Mouse (Mus musculus): ENCODE measurements around the gene Nmur1.

Nmur1 gene

DNA sequence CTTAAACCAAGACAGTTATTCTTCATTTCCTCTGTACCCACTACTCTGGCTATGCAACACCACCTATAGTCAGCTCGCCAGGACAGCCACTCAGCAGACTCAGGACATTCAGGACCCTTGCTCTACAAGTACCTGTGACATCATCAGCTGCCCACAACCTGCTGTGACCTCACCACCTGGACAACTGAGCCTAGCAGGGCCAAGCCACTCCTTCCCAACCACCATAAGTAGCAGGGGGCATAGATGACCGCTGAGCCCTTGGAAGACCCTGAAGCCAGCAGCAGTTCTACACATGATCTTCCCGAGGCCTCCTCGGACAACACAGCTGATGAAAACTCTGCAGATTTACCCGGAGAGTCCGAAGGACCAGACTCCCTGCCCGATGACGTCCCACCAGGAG is at the start of gene Nmur1, which contains the start of gene Tex44:
Nmur1 (minus strand) TSS at position 101 of the 400 bp plus-strand sequence.
Tex44 (plus strand) TSS at position 202 of the 400 bp plus-strand sequence.
- in situ Hi-C loops (cut with MboI, MseI), result loop anchor here (5.0 to 25.0 kb wide), 2 partner anchors 39 to 1436 kb away; partner anchors contain the start of gene Dgkd

DNA sequence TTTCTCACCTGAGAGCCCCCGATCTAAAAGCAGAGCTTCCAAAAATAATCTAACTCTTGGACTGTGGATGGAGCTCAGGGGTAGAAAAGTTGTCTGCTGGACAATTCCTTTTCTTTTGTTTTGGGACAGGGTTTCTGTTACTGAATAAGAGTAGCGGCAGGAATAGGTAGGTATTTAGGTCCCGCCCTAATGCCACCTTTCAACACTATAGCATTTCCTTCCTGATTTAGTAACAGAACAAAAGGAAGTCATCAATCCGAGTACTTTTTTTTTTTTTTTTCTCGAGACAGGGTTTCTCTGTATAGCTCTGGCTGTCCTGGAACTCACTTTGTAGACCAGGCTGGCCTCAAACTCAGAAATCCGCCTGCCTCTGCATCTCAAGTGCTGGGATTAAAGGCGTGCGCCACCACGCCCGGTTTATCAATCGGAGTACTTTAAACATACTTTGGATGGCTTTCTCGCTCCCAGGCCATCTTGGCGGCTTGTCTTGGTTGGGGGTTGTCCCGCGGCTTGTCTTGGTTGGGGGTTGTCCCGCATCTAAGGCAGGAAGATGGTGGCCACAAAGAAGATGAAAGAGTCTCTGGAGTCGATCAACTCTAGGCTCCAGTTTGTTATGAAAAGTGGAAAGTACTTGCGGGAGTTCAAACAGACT is 47.2 kb upstream of the Nmur1 start:
- in situ Hi-C loops (cut with MboI, MseI), result loop anchor here (10.0 kb wide), 1 partner anchor 562 kb away; no protein-coding TSS in a partner anchor

DNA sequence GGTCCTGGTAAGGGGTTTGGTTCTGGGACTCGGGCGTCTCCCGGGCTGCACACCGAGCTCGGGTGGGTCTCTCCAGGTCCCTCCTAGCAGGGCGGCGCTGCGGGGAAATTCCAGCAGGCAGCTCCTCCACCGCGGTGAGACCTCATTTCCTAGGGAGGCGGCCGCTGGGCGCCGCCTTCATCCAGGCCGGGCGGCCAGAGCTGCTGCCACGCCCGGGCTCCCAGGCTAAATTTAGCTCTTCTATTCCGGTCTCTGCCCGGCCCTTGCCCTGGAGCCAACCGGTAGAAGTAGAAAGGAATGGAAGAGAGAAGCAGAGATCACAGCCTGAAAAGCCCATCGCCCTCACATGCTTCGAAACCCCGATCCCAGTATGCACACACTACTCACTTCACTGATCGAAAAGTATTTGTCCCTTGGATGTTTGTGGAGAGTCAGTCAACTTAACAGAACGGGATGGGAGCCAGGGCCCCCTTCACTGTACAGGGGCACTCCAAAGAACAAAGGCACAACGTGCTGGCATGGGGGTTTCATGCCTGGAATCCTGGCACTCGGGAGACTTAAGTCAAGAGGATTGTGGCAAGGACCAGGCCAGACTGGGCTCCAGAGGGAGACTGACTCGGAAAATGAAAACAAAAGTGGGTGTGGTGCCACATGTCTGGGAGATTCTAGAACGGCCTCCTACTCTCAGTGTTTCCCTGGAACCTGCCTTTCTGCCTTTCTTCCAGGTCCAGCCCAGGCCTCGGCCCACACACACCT is 46.3 kb upstream of the Nmur1 start:
- in situ Hi-C loops (cut with MboI, MseI), result loop anchor here (10.0 kb wide), 1 partner anchor 562 kb away; no protein-coding TSS in a partner anchor

DNA sequence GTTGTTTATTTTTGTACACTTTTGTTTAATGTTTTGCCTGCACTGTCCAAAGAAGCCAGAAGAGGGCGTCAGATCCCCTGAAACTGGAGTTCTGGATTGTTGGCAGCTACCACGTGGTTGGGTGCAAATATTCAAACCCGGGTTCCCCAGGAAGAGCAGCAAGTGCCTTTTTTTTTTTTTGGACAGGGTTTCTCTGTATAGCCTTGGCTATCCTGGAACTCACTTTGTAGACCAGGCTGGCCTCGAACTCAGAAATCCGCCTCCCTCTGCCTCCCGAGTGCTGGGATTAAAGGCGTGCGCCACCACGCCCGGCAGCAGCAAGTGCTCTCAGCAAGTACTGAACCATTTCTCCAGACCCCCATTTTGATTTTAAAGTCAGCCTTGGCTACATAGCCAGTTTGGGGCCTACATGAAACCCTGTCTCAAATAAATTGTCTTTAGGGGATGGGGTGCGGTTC is 45.5 kb upstream of the Nmur1 start:
- in situ Hi-C loops (cut with MboI, MseI), result loop anchor here (10.0 kb wide), 1 partner anchor 563 kb away; no protein-coding TSS in a partner anchor

DNA sequence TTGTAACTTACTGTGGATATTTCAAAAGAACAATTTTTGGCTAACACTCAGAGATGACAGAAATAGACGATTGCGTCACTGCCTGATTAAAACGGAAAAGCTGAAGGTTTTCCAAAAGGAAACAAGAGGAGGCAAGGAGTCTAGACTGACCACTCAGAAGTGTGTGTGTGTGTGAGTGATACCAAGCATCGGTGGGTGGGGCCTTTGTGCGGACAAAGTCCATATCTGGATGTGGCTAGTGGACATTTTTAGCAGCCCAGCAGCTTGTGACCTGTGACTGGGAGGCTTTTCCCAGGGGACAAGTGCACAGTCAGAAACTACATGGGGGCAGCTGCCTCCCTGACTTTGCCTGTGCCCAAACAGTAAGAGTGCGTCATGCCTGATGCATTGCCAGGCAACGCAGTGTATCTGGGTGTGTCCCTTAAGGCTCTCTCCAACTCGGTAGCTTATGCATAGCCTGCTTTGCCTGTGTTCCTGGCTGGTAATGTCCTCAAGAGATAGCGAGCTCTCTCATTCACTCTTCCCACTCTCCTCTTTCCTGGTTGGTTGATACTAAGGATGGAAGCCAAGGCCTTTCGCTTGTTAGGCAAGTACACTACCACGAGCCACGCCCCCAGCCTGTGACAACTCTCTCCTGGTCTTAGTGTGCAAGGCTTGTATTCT is 44.6 kb upstream of the Nmur1 start:
- in situ Hi-C loops (cut with MboI, MseI), result loop anchor here (10.0 kb wide), 1 partner anchor 564 kb away; no protein-coding TSS in a partner anchor

DNA sequence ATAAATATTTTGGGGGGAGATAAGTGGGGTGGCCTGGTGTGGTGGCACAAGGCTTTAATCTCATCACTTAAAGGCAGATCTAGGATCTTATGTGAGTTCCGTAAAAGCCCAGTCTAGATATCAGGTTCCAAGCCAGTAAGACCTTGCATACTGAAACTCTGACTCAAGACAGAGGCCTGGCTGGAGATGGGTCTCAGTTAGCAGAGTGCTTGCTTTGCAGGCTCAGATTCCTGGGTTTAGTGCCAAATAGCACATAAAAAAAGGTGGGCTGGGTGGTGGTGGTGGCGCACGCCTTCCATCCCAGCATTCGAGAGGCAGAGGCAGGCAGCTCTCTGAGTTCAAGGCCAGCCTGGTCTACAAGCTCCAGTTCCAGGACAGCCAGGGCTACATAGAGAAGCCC is 43.8 kb upstream of the Nmur1 start:
- in situ Hi-C loops (cut with MboI, MseI), result loop anchor here (10.0 kb wide), 1 partner anchor 565 kb away; no protein-coding TSS in a partner anchor

DNA sequence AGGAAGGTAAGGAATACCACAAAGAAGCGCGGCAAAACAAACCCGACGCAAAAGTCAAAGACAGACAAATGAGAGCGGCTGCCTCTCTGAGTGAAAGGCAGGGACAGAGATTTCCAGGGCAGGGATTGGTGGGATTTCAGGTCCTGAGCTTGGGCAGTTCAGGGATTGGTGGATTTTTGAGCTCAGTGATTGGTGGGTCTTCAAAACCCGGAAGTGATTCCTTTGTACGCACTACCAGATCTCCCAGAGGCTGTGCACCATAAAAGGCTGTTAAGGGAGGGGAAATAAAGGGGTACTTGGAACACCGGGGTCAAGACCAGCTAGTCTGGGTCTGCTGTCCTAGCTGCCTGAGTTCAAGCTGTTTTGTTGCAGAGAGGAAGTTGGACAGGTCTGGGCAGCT is 41.4 kb upstream of the Nmur1 start:
- in situ Hi-C loops (cut with MboI, MseI), result no loop called here

DNA sequence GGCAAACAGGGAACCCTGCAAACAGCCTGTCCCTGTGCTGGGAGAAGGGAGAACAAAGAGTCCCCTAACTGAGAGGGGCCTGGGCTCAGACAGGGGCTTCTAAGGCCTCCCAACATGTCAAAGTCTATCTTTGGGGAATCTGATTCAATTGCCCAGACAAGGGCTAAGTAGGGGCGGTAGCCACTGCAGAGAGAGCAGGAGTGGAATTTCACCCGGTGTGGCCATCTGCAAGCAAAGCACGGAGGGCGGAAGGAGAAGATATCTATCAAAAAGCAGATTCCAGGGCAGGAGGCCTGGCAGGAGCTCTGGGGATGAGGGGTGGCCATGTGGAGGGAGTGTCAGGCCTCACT is 38.8 kb upstream of the Nmur1 start:
- in situ Hi-C loops (cut with MboI, MseI), result no loop called here

DNA sequence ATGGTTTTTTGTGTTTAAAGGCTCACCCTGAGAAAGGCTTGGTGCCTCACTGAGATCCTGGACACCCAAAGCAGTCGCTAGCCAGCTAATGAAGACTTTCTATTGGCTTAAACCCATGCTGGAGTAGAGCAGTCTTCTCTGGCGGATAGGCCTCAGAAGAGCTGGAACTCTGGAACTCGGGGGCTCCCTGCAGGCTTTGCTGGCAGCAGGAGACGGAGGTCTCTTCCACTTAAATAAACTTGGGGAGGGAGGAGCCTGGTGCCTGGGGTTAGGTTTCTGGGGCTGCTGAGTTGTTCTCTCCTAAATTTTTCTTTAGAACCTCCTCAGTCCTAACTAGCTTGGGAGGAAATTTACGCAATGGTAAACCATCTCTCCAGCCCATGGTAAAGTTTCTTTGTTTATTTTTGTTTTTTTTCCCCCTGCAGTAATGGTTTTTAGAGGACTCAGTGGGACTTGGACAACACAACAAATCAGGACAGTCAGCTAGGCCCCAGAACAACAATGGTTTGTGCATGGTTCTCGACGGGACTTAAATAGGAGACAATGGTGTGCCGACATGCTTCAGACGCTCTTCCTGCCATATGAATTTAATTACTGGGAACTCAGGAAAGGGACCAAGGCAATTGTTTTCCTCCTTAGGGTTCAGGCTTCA is 38.3 kb upstream of the Nmur1 start:
- in situ Hi-C loops (cut with MboI, MseI), result no loop called here

DNA sequence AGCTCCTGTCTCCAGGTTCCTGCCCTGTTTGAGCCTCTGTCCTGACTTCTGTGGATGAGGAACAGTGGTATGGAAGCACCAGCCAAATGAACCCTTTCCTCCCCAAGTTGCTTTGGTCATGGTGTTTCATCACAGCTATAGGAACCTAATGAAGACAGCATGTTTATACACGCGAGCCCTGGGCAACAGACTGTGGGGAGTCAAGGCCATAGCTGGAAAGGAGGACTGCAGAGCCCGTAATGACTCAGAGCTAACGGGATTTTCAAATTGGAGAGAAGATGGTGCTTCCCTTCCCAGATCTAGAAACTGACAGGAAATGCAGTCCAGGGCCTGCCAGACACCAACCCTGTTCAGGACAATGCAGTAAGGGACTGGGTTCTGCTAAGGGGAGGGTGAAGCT is 33.3 kb upstream of the Nmur1 start:
- in situ Hi-C loops (cut with MboI, MseI), result no loop called here

DNA sequence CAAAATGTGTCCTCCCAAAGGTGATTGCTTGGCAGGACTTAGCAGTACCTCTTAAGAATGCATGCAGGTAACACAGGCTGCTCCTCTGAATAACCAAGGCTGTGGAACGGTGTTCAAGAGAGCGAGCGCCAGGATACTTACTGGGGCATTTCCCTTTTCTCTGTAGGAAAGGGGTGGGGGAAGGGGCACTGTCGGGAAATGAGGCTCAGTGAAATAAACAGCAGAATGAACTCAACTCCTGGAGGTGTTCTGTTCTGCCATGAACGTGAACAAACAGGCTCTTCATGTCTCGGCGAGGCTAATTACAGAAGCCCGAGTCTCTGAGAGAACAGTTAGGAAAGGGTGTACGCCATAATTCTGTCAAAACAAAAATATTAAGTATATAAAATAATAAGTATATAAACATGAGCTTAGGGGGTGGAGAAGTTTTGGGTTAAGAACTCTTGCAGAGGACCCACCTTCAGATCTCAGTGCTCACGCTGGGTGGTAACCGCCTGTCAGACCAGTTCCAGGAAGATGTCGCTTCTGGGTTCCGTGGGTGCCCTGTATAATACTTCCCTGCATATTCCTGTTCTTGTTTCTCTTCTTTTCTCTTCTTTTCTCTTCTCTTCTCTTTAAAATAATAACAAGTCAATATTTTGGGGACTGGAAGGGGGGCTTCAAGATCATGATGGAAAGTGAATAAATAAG is 31.0 kb upstream of the Nmur1 start:
- in situ Hi-C loops (cut with MboI, MseI), result no loop called here

DNA sequence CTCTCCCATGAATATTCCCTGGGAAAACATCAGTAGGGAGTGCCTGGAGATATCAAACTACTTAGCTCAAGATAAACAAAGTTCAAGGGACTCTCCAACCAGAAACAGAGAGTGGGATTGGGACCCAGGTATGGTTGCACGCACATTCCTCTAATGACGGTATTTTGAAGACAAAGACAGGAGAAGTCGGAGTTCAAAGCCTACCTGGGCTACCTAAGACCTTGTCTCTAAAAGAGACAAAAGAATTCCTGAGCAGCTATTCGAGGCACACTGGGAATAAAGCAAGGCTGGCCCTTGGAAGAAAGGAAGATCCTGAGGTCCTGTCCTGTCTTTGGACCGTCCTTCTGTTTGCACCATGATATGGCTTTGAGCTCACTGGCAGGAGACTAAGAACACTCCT is 26.7 kb upstream of the Nmur1 start:
- in situ Hi-C loops (cut with MboI, MseI), result no loop called here

DNA sequence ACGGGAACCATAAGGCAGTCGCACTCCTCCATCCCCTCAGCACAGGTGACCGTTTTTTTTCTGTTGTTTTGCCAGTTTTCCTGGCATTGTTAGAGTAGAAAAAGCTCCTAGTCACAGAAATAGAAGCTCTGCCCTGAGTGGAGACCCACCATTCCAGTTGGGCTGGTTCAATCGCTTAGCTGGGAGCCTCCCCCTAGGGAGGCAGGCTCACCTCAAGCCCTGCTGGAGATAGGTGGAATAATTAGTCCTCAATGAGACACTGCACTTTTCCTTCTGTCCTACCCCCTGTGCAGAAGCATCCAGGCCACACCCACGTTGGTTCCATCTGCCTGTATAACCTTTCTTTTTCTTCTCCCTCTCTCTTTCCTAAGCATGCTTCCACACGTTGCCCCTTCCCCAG is 23.9 kb upstream of the Nmur1 start:
- in situ Hi-C loops (cut with MboI, MseI), result loop anchor here (25.0 kb wide), 1 partner anchor 1412 kb away; the partner anchor contains the start of gene Dgkd

DNA sequence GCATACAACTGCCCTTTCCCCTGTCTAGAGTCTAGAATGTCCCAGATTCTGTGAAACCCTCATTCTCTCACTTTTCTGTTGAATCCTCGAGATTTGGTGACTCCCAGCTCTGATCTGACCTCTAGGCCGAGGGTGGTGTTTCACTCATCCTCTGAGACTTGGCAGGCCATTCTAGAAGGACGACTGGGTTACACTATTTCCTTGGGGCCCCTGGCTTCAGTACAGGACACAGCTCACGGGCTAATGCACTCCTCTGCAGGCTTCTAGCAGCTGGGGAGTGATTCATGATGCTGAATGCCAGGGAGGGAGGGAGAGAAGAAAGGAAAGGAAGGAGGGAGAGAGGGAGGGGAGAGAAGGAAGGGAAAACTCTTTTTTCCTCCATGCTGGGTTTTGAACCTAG is 22.2 kb upstream of the Nmur1 start:
- in situ Hi-C loops (cut with MboI, MseI), result loop anchor here (25.0 kb wide), 1 partner anchor 1414 kb away; the partner anchor contains the start of gene Dgkd

DNA sequence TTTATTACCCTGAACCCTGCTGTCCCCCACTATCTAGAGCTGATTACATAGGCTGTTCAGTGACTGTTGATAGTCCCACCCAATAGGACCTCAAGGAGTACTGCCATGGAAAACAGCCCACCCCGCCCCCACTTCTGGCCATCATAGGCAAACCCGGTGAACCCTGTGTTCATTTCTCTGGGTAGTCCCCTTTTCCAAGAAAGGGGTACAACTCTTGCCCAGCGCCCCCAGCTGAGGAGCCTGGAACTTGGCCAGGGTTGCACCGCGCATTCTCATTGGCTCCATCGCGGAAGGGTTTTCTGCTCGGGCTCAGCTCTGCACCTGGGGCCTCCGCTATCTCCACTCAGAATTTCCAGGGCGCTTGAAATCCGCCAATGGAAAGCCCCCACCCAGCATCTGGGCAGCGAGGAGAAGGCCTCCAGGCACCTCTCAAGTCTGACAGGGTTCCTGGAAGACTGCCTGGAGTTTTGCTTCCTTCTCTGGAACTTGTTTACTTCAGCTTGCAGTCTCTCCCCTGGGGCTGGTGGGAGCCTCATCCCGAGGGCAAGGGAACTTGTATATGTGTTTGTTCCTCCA is 21.7 kb upstream of the Nmur1 start:
- in situ Hi-C loops (cut with MboI, MseI), result loop anchor here (25.0 kb wide), 1 partner anchor 1415 kb away; the partner anchor contains the start of gene Dgkd

DNA sequence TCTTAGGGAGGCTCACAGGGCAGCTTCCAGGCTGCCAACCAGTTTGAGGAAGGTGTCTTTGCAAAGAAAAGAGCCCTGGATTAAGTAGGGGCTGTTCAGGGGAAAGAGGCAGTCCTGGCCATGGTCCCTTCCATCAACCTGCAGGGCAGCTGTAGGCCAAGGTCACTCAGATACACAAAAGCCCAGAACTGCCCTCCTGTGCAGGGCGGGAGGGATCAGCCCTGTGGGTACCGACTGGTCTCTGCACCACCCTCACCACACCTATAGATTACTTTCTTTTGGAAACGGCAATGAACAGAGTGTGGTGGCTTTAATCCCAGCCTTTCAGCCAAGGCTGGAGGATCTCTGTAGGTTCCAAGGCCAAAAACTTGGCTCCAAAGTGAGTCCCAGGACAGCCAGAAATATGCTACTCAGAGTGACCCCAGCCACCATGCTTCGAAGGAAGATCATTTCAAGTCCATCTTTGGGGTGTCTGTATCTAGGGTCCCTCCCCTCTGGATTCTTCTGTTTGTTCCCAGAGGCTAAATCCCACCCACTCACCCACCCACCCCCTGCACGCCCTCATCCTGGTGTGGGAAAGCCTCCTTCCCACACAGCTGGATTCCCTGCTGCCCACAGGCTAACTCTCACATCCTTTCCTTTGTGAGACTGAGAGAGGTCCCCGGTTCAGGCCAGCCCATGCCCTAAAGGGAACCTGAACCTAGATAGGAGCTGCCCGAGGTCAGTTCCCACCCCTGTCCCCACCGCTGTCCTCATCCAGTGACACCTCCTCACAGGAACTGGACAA is 17.6 kb upstream of the Nmur1 start:
- in situ Hi-C loops (cut with MboI, MseI), result loop anchor here (5.0 to 25.0 kb wide), 3 partner anchors 34 to 1419 kb away; partner anchors contain the start of gene Dgkd

DNA sequence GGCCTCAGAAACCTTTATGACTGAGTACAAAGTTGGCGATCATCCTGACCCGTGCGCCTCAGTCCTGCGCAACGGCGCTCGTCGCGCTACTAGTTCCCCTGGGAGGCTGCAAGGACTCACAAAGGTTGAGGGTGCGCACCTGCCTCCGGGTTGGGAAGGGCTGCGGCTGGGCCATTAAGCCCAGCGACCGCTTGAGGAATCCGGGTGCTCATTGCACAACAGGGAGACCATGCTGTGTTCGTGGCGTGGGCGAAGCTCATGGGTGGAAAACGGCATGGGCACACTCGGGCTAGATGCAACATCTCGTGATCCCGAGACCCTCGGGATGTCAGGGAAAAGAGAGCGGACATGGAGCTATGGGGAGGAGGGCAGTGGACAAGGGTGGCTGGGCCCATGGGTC is 16.8 kb upstream of the Nmur1 start:
- in situ Hi-C loops (cut with MboI, MseI), result loop anchor here (5.0 to 25.0 kb wide), 3 partner anchors 34 to 1419 kb away; partner anchors contain the start of gene Dgkd

DNA sequence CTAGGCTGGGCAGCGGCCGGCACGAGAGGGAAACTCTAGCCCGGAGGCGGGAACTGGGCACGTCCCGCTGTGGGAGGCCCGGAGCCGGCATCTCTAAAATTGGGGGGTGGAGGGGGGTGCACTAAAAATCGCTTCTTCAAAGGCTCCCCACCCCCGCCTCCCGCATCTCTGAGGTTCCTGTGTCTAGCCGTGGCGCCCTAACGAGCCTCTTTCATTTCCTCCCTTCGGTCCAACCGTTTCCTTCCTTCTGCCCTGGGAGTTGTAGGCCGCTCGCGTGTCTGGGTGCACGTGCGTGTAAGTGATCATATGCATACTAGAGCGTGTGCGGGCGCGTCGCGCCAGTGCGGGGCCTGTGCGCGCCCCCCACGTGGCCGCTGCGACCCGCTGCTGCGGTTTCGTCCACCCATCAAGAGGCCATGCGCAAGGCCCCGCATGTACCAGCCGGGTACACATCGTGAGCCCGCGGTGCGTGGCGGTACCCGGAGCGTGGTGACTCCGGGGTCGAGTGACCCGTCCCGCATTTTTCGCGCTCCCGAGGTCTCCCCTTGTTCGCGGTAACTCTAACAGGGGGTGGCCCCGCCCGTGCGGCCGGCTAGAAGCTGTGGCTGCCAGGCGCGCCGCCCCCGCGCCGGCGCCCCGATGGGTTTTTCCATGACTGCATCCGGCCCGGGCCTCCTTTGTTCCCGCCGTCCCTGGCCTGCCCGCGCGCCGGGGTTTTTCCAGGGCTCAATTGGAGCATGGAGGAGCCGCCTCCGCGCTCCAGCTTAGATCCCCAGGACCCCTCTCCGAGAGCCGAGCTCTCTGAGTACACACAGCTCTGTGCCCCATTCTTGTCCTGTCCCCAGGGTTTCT is 16.2 kb upstream of the Nmur1 start:
- in situ Hi-C loops (cut with MboI, MseI), result loop anchor here (5.0 to 25.0 kb wide), 3 partner anchors 35 to 1420 kb away; partner anchors contain the start of gene Dgkd

DNA sequence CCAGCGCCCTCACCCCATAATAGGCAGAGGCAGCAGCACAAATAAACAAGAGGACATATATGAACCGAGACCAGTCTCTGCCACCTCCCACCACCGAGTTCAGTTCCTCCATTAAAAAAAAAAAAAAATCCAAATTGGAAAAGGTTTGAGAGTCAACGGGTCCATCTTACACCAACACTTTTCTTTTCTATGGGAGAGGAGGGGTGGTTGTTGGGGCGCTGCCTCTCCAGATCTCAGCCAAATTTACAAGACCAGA is 15.6 kb upstream of the Nmur1 start:
- in situ Hi-C loops (cut with MboI, MseI), result loop anchor here (5.0 to 25.0 kb wide), 3 partner anchors 36 to 1421 kb away; partner anchors contain the start of gene Dgkd

Data from regulatory T cell (primary cell).